Mouse (Mus musculus): ENCODE results near the gene Arhgap20. TPM values are rescaled to one million over a fixed set of nuclear protein-coding genes. Genes with fewer than 3 reads are reported as not detected.

The Arhgap20 gene
- polyA plus RNA-seq, 1 experiment = 9.2 TPM

- peak; percentile 40 for DNase-seq (ENCODE audit: low read depth)
- TF ChIP-seq POLR2A (IDR thresholded peaks at IDR 0.05; ENCODE audit: borderline replicate concordance, extremely low read depth, insufficient read depth, insufficient read length, poor library complexity, severe bottlenecking) (no peak), CTCF (IDR thresholded peaks at IDR 0.05; ENCODE audit: borderline replicate concordance, extremely low read depth, insufficient read depth, insufficient read length) (no peak)
Measured at GRCm38 (mm10) chr9:51765417-51766174, 459 bp downstream of the Arhgap20 start.

DNA sequence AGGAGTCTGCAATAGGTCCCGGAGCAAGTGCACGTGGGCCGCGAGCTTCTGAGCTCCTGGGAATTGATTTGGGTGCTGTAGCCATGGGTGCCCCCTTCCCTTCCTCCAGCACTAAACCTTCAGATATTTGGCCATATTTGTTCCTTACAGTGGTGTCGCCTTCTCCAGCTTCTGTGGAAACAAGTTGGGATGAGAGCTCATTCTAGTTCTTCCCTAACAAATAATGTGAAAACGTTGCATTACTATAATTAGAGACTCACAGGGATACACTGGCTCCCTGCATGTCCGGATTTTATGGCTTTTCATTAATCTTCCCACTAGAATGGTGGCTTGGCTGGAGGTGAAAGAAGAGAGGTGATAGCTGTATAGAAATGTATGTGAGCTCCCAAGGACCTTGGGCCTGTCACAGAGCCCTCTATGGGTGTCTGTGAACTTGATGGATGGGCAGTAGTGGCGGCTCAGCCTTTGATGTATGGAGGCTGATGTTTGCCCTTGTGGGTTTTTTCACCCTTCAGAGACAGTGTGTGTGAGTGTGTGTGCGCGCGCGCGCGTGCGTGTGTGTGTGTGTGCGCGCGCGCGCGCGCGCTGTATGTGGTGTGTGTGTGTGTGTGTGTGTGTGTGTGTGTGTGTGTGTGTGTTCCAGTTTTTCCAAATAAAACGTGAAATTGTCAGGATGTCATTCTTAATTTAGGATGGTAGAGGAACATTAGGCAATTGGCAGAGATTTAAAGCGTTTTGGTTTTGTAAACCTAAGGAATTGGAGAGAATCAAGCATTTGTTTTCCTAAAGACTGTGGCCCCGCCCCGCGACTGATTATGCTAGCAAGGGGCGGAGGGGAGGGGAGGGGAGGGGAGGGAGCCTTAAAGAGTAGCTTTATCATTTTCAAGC lies 1.3 kb downstream of the Arhgap20 start:
- TF ChIP-seq CTCF (IDR thresholded peaks at IDR 0.05; ENCODE audit: borderline replicate concordance, extremely low read depth, insufficient read depth, insufficient read length) = no peak
- TF ChIP-seq POLR2A (IDR thresholded peaks at IDR 0.05; ENCODE audit: borderline replicate concordance, extremely low read depth, insufficient read depth, insufficient read length, poor library complexity, severe bottlenecking) = no peak
- peak; percentile 78 for DNase-seq (ENCODE audit: low read depth)

- TF ChIP-seq CTCF (IDR thresholded peaks at IDR 0.05; ENCODE audit: borderline replicate concordance, extremely low read depth, insufficient read depth, insufficient read length) = no peak
- TF ChIP-seq POLR2A (IDR thresholded peaks at IDR 0.05; ENCODE audit: borderline replicate concordance, extremely low read depth, insufficient read depth, insufficient read length, poor library complexity, severe bottlenecking) = no peak
- DNase-seq (ENCODE audit: low read depth) = no peak
Measured at GRCm38 (mm10) chr9:51774201-51774600, 9.1 kb downstream of the Arhgap20 start.

DNA sequence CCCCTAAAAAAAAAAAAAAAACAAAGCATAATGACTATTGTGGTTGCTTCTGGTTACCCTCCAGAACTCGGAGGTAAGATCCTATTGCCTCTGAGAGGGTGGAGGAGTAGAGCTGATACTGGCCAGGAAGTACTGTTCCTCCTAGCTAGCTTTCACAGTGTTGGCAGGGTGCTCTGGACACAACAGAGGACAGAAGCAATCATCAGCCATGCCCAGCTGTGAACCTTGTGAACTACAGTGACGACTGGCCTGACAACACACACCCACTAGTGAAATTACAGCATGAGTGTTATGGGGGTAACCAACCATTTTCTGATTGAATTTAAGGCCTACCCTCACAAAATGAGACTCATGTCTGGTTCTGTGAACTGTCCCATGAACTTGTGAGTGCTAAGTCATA lies 11.3 kb downstream of the Arhgap20 start:
- TF ChIP-seq CTCF (IDR thresholded peaks at IDR 0.05; ENCODE audit: borderline replicate concordance, extremely low read depth, insufficient read depth, insufficient read length) (no peak), POLR2A (IDR thresholded peaks at IDR 0.05; ENCODE audit: borderline replicate concordance, extremely low read depth, insufficient read depth, insufficient read length, poor library complexity, severe bottlenecking) (no peak)
- DNase-seq (ENCODE audit: low read depth) = no peak

GRCm38 (mm10) chr9:51777180-51777579 lies 12.0 kb downstream of the Arhgap20 start:
- TF ChIP-seq CTCF (IDR thresholded peaks at IDR 0.05; ENCODE audit: borderline replicate concordance, extremely low read depth, insufficient read depth, insufficient read length) (peak; percentile 55; the same call in 1 of the 2 replicates), POLR2A (IDR thresholded peaks at IDR 0.05; ENCODE audit: borderline replicate concordance, extremely low read depth, insufficient read depth, insufficient read length, poor library complexity, severe bottlenecking) (no peak)
- DNase-seq (ENCODE audit: low read depth) = peak; percentile 55

- DNase-seq (ENCODE audit: low read depth) = no peak
- TF ChIP-seq CTCF (IDR thresholded peaks at IDR 0.05; ENCODE audit: borderline replicate concordance, extremely low read depth, insufficient read depth, insufficient read length) (no peak), POLR2A (IDR thresholded peaks at IDR 0.05; ENCODE audit: borderline replicate concordance, extremely low read depth, insufficient read depth, insufficient read length, poor library complexity, severe bottlenecking) (no peak)
Measured at GRCm38 (mm10) chr9:51779232-51779631, 14.1 kb downstream of the Arhgap20 start.

DNA sequence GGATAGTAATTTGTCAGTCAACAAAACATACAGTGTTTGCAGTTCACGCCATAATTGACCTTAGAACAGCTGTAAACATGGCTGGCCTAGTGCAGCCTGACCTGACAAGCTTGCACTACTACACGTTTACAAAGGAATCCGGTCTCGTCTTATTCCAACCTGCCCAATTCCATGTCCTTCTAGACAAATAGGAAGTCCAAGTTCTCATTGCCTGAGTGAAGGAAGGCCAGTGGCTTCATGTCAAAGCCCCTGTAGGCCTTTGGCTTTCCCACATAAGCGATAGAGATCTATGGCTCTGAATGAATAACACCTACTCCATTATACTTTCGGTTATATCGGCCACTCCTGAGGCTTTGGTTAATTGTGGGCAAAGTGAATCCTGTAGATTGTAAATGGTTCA lies 16.0 kb downstream of the Arhgap20 start:
- no peak for TF ChIP-seq POLR2A (IDR thresholded peaks at IDR 0.05; ENCODE audit: borderline replicate concordance, extremely low read depth, insufficient read depth, insufficient read length, poor library complexity, severe bottlenecking)
- DNase-seq (ENCODE audit: low read depth) = no peak

GRCm38 (mm10) chr9:51787380-51787779 lies 22.2 kb downstream of the Arhgap20 start:
- DNase-seq (ENCODE audit: low read depth) = peak; percentile 66
- peak; percentile 47; the same call in 1 of the 2 replicates for TF ChIP-seq CTCF (IDR thresholded peaks at IDR 0.05; ENCODE audit: borderline replicate concordance, extremely low read depth, insufficient read depth, insufficient read length)
- no peak for TF ChIP-seq POLR2A (IDR thresholded peaks at IDR 0.05; ENCODE audit: borderline replicate concordance, extremely low read depth, insufficient read depth, insufficient read length, poor library complexity, severe bottlenecking)

DNA sequence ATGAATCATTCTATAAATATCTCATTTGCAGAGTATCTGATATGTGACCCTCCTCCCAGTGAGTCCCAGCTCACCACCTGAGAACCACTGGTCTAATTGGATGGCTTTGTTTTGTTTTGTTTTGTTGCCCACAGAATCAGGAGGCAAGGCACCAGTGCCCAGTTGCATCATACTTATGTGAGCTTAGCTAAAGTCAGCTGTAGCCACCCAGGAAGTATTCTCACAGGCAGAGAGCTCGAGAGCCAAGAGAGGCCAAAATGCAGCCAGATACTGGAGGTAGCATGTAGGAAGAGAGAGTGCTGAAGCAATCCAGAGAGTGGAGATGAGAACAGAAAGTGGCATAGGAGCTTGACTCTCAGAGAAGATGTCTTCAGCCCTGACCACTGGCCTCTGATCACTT lies 23.3 kb downstream of the Arhgap20 start:
- DNase-seq (ENCODE audit: low read depth) = no peak
- no peak for TF ChIP-seq CTCF (IDR thresholded peaks at IDR 0.05; ENCODE audit: borderline replicate concordance, extremely low read depth, insufficient read depth, insufficient read length)
- TF ChIP-seq POLR2A (IDR thresholded peaks at IDR 0.05; ENCODE audit: borderline replicate concordance, extremely low read depth, insufficient read depth, insufficient read length, poor library complexity, severe bottlenecking) = no peak

GRCm38 (mm10) chr9:51795206-51795605 lies 30.1 kb downstream of the Arhgap20 start:
- DNase-seq (ENCODE audit: low read depth) = no peak
- TF ChIP-seq CTCF (IDR thresholded peaks at IDR 0.05; ENCODE audit: borderline replicate concordance, extremely low read depth, insufficient read depth, insufficient read length) = no peak
- no peak for TF ChIP-seq POLR2A (IDR thresholded peaks at IDR 0.05; ENCODE audit: borderline replicate concordance, extremely low read depth, insufficient read depth, insufficient read length, poor library complexity, severe bottlenecking)

GRCm38 (mm10) chr9:51798251-51798650 lies 33.1 kb downstream of the Arhgap20 start:
- no peak for TF ChIP-seq POLR2A (IDR thresholded peaks at IDR 0.05; ENCODE audit: borderline replicate concordance, extremely low read depth, insufficient read depth, insufficient read length, poor library complexity, severe bottlenecking)
- no peak for TF ChIP-seq CTCF (IDR thresholded peaks at IDR 0.05; ENCODE audit: borderline replicate concordance, extremely low read depth, insufficient read depth, insufficient read length)
- no peak for DNase-seq (ENCODE audit: low read depth)

Data from brain, embryonic 14.5 days (tissue).